Mouse (Mus musculus) liver, adult 2 months (tissue): Measurements from ENCODE around the gene Rtn4ip1.

Source experiments
- CTCF ChIP-seq: fragments of 200-500 bp; IDR thresholded peaks from 2 replicates; pipeline ENCODE4 v1.5.1; 2011; ENCODE audit warnings: low read depth, low read length, control low read depth
- POLR2A ChIP-seq: fragments of 200-500 bp; IDR thresholded peaks from 2 replicates; pipeline ENCODE4 v1.6.1; 2011; ENCODE audit warnings: low read length, control low read depth; ENCODE audit not compliant: insufficient read depth; ENCODE audit errors: extremely low read depth

GRCm38 (mm10) chr10:43916181-43916580, 14.6 kb downstream of the Rtn4ip1 start:
- TF ChIP-seq CTCF = no peak
- TF ChIP-seq POLR2A = no peak
